Mouse (Mus musculus): ENCODE measurements at regions not wholly inside any gene's neighbourhood (a gene's known extent, or its start where the extent isn't known, plus 50 kb on each side); places are given as distances from the start of the nearest gene placed in this dataset.

GRCm38 (mm10) chr6:91619009-91619408 lies 64.8 kb upstream of the Slc6a6 start:
- DNase-seq (ENCODE audit: low spot score): no peak

DNA sequence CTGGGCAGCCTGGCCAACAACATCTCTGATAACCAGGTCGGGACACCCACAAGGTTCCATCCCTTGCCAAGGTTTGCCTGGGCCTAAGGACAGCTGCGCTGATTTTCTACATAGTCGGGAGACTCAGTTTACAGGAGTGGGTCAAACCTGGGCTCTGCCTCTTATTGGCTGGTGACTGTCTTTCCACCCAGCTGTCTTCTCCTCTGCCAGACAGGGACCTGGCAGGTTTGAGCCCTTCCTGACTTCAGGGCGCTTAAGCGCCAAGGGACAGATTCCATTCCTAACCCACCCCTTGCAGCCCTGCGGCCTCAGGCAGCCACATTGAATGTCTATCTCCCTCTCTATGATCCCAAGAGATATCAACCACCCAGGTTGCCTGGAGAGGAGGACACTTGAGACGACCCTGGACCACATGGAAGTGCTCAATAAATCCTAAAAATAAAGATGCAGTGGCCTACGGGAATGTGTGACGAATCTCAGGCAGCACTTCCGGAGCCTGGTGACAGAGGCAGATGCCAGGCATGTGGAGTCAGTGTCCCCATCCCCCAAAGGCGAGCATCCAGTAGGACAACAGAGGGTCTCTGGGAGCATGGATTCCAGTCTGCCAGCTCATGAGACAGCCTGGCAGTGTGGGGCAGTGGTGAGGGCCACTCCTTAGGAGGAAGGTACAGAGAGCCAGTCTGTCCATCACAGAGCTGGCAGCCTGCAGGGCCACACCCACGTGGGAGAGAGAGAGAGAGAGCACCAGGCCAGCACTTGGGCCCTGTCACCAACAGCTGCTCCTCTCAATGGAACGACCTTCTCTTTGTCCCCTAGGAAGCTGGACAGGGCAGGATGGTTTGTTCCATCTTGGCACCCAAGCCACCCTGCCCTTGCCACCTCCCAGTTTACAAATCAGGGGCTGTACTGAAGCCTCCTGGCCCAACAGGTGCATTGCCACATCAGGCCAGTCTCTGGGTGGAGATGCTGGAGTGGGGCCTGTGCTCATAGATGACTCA lies 63.8 kb upstream of the Slc6a6 start:
- DNase-seq (ENCODE audit: low spot score): no peak

DNA sequence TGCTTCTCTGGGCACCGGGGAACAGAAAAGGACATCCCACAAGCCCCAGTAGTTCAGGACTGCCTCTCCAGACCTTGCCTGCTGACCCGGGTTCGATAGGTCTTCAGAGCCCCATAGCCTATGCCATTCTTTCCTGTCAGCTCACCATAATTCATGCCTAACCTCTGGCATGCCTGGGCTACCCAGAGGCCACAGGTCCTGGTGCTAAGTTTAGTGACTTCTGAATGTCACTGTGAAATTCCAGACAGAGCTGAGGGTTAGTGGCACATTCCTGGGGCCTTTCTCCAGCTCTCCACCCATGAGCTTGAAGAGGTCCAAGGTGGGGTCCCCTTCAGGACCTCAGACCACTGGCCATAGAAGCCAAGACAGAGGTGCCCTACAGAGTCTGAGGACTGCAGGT lies 62.4 kb upstream of the Slc6a6 start:
- DNase-seq (ENCODE audit: low spot score): no peak

- no peak for DNase-seq (ENCODE audit: low spot score)
These were observed 61.4 kb upstream of the Slc6a6 start for GRCm38 (mm10) chr6:91622425-91622824.

GRCm38 (mm10) chr6:91623646-91624045 lies 60.2 kb upstream of the Slc6a6 start:
- DNase-seq (ENCODE audit: low spot score): no peak

DNA sequence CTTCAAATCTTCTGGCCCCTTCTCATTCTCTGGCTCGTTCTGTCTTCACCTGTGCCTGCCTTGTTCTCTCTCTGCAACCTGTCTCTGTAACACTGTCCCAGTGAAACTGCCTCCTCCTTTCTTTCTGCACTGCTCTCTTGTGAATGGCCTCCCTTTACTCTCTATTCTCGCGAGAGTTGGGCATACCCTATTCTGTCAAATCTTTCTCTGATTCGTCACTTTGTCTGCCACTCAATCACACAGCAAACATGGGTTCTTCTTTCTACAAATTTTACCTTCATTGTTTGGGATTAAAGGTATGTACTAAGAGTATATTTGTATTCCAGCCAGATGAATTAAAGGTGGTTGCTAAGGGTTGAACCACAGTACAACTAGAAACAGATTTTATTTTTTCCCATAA lies 54.6 kb upstream of the Slc6a6 start:
- DNase-seq (ENCODE audit: low spot score): no peak

- DNase-seq (ENCODE audit: low spot score): no peak
These were observed 52.6 kb upstream of the Slc6a6 start for GRCm38 (mm10) chr6:91631261-91631660.
